Mouse (Mus musculus) heart, embryonic 13.5 days (tissue): ENCODE measurements at regions not wholly inside any gene's neighbourhood (a gene's known extent, or its start where the extent isn't known, plus 50 kb on each side); places are given as distances from the start of the nearest gene placed in this dataset.

Experiments
- ATAC-seq: fragments of 200-750 bp; cut with Nextera tagmentation; 2 replicates; pipeline ENCODE4 v1.8.0; 2017; ENCODE audit warnings: moderate TSS enrichment; ENCODE audit not compliant: insufficient number of reproducible peaks, low FRiP score, low TSS enrichment; ENCODE audit errors: extremely low read depth
- H3K27ac ChIP-seq: fragments of 300-500 bp; sonication (generic); replicated peaks from 2 replicates; pipeline ENCODE4 v1.5.1; 2015; ENCODE audit warnings: moderate library complexity, mild to moderate bottlenecking, inconsistent platforms
- H3K27me3 ChIP-seq: fragments of 300-500 bp; sonication (generic); replicated peaks from 2 replicates; pipeline ENCODE4 v1.6.1; 2015; ENCODE audit warnings: mild to moderate bottlenecking, inconsistent platforms
- H3K36me3 ChIP-seq: fragments of 300-500 bp; sonication (generic); 2 replicates; pipeline ENCODE4 v1.6.1; 2015; ENCODE audit warnings: mild to moderate bottlenecking, inconsistent platforms
- H3K4me1 ChIP-seq: fragments of 300-500 bp; sonication (generic); 2 replicates; pipeline ENCODE4 v1.6.1; 2015; ENCODE audit warnings: inconsistent platforms
- H3K4me2 ChIP-seq: fragments of 300-500 bp; sonication (generic); 2 replicates; pipeline ENCODE4 v1.6.1; 2015; ENCODE audit warnings: inconsistent platforms, mild to moderate bottlenecking, moderate library complexity
- H3K4me3 ChIP-seq: fragments of 300-500 bp; sonication (generic); 2 replicates; pipeline ENCODE4 v1.5.1; 2015; ENCODE audit warnings: moderate library complexity, mild to moderate bottlenecking, inconsistent platforms
- H3K9ac ChIP-seq: fragments of 300-500 bp; sonication (generic); 2 replicates; pipeline ENCODE4 v1.6.1; 2015; ENCODE audit warnings: inconsistent platforms, mild to moderate bottlenecking, moderate library complexity
- H3K9me3 ChIP-seq: fragments of 300-500 bp; sonication (generic); 2 replicates; pipeline ENCODE4 v1.6.1; 2016; ENCODE audit warnings: inconsistent platforms
- WGBS: fragments of 180-500 bp; shearing (Covaris S2); methylation state at CpG from one replicate; pipeline ENCODE4 v1.1.7; 2015; ENCODE audit warnings: mixed read lengths; 5-methylcytosine and 5-hydroxymethylcytosine counted together

DNA sequence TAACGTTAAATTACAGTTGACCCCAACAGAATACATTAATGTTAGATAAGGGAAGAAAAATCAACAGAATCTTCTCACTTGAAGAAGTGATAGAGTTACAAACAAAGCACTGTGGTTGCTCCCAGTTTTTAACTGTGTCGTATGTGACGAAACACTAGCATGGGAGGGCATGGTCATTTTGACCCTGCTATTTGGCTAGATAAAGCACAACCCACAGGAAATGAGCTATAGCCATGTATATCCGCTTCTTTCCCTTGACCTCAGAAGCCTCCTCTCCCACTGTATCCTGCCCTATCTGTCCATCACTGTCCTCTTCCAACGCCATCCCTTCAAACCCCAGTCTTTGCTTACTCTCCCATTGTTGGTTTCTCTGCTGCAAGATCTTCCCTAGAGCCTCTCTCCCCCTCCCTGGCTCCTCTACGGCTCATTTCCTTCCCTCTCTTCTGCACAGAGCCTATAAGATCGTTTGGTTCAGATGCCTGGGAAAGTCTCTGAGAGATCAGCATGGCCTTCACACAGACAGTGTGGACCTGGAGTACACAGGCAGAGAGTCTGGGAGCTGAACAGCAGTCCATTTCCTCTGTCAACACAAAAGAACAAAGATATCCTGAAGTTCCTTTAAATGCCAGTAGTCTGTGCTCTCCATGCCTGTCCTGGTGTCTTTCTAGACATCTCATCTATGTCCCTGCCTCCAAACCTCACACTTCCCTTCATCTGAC lies 82.5 kb upstream of the Basp1 start:
- Histone ChIP-seq H3K4me1 (no peaks in the 10 kb centered on the region), H3K36me3 (no peaks in the 10 kb centered on the region), H3K9me3 (no peaks in the 10 kb centered on the region), H3K9ac (no peak overlapping the region), H3K4me2 (0 out of 2 replicates have a peak overlapping the region, but pooled peaks have one; percentile 3), H3K27ac (no peak overlapping the region), H3K4me3 (no peak overlapping the region), H3K27me3 (peaks cover 8% of the 10 kb centered on the region)
- no peak for ATAC-seq
- 50% methylated on average over 7 of the region's 7 CpGs for WGBS

DNA sequence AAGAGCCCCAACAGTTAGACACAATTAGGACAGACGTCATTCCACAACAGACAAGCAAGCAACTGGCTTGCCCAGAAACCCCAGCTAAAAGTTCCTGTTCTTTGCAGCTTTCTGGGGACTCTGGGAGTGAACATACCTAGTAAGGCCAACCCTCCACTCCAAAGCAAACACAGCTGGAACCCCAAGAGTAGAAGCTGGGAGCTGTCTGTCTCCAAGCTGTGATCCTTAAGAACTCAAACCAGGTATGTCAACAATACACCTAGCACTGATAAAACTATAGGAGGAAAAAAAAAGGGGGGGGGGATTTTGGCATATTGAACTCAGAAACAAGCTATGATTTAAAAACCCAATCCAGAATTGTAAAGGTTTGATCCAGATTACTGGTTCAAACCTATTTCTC lies 84.2 kb upstream of the Basp1 start:
- Histone ChIP-seq H3K4me3 (no peak overlapping the region), H3K9me3 (no peaks in the 10 kb centered on the region), H3K4me1 (no peaks in the 10 kb centered on the region), H3K27me3 (peaks cover 8% of the 10 kb centered on the region; the same call in 1 of the 2 replicates), H3K4me2 (no peak overlapping the region), H3K27ac (no peak overlapping the region), H3K9ac (no peak overlapping the region), H3K36me3 (no peaks in the 10 kb centered on the region)
- no peak for ATAC-seq
- 45% methylated on average over 1 of the region's 1 CpGs for WGBS

DNA sequence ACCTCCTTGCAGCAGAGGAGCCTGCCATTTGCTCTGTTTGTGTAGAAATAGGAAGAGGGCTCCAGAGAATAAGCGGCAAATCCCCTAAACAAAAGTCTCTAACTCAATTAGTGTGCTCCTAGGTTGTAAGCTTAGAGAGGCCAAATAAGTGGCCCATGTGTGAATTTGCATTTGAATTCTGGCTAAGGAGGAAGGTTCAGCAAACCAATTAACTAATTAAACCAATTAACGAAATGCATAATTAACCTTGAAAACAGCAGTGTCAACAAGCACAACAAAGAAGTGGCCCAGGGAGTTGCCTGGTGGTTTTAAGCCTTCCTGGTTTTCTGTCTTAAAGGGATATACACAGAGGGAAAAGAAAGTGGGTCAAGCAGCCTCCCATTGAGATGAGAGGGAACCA lies 84.9 kb upstream of the Basp1 start:
- Histone ChIP-seq H3K9me3 (no peaks in the 10 kb centered on the region), H3K9ac (no peak overlapping the region), H3K27ac (no peak overlapping the region), H3K4me2 (no peak overlapping the region), H3K27me3 (peaks cover 8% of the 10 kb centered on the region; the same call in 1 of the 2 replicates), H3K4me1 (no peaks in the 10 kb centered on the region), H3K36me3 (no peaks in the 10 kb centered on the region), H3K4me3 (no peak overlapping the region)
- no peak for ATAC-seq
- WGBS = 32% methylated on average over 2 of the region's 2 CpGs

DNA sequence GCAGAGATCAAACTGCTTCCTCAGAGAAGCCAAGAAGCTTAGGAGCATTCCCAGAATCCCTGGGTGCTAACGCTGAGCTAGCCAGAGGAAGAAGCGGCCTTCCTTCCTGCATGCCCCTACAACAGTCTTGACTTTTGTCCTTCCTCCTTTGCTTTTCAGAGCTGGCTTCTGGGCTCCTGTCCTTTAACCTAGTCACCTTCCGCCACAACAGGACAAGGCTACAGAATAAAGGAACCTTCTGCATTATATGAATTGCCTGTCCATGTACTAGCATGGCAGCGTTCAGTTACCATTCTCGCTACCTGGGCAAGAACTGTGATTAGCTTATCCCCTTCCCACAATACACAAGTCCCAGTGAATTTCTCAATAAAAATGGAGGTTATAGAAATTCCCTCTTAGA lies 88.9 kb upstream of the Basp1 start:
- Histone ChIP-seq H3K4me2 (no peak overlapping the region), H3K27me3 (0 out of 2 replicates have a peak, but pooled peaks cover 6% of the 10 kb centered on the region), H3K4me3 (no peak overlapping the region), H3K27ac (no peak overlapping the region), H3K9ac (no peak overlapping the region), H3K4me1 (no peaks in the 10 kb centered on the region), H3K36me3 (no peaks in the 10 kb centered on the region), H3K9me3 (no peaks in the 10 kb centered on the region)
- no peak for ATAC-seq
- 68% methylated on average over 5 of the region's 5 CpGs for WGBS

DNA sequence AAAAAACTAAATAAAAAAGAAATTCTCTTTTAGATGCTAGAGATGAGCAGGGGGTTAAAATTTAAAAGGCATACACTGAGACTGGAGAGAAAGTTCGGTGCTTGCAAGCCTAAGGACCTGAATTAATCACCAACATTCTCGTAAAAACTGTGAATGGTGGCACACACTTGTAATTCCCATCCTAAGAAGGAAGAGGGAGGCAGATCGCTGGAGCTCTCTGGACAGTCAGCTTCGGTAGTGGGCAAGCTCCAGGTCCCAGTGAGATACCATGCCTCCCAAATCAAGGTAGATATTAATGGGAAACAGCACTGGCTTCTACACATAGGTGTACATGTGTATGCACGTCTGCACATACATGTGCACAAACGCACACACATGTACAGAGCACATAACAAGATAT lies 89.5 kb upstream of the Basp1 start:
- Histone ChIP-seq H3K9me3 (no peaks in the 10 kb centered on the region), H3K4me2 (no peak overlapping the region), H3K27ac (no peak overlapping the region), H3K27me3 (peaks cover 8% of the 10 kb centered on the region; the same call in 1 of the 2 replicates), H3K36me3 (no peaks in the 10 kb centered on the region), H3K9ac (no peak overlapping the region), H3K4me3 (no peak overlapping the region), H3K4me1 (no peaks in the 10 kb centered on the region)
- ATAC-seq = no peak
- WGBS = 56% methylated on average over 6 of the region's 6 CpGs

DNA sequence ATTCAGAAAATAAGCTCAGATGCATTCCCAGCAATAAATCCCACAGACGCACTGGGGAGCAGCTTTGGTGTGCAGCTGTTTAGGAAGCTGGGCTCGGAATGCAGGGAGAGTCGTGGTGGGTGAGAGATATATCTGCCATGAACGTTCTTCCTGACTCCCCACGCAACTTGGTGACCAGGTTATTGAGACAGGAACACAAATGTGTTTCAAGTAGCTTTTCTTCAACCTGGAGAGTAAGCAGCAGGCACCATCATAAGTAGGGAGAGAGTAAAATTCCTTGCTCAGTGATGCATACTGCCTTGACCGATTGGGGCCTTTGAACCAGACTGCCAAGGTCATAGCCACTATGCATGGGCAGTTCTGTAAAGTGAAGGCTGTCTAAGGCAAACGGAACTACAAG lies 95.6 kb upstream of the Basp1 start:
- Histone ChIP-seq H3K27me3 (peaks cover 15% of the 10 kb centered on the region; the same call in 1 of the 2 replicates), H3K27ac (no peak overlapping the region), H3K4me2 (no peak overlapping the region), H3K4me3 (no peak overlapping the region), H3K4me1 (peaks cover 3% of the 10 kb centered on the region), H3K9ac (no peak overlapping the region), H3K36me3 (no peaks in the 10 kb centered on the region), H3K9me3 (no peaks in the 10 kb centered on the region)
- WGBS = 51% methylated on average over 7 of the region's 7 CpGs
- no peak for ATAC-seq

DNA sequence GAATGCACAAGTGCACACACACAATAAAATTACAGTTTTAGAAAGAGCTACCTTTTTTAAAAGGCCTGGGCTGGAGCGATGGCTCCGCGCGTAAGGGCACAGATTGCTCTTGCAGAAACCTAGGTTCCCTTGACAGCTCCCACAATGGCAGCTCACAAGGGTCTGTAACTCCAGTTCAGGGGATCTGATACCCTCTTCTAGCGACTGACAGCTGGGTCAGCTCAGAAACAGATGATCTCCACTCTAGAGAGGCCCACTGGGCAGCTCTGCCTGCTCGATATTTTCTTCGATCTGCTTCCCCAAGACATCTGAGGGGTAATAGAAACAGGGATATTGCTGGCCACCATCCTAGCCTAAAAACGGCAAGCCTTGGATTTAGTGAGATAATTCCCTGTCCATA lies 96.0 kb upstream of the Basp1 start:
- Histone ChIP-seq H3K9me3 (no peaks in the 10 kb centered on the region), H3K9ac (no peak overlapping the region), H3K4me2 (no peak overlapping the region), H3K27me3 (peaks cover 14% of the 10 kb centered on the region; the same call in 1 of the 2 replicates), H3K4me1 (peaks cover 3% of the 10 kb centered on the region), H3K36me3 (no peaks in the 10 kb centered on the region), H3K27ac (no peak overlapping the region), H3K4me3 (no peak overlapping the region)
- no peak for ATAC-seq
- WGBS = 66% methylated on average over 8 of the region's 8 CpGs

DNA sequence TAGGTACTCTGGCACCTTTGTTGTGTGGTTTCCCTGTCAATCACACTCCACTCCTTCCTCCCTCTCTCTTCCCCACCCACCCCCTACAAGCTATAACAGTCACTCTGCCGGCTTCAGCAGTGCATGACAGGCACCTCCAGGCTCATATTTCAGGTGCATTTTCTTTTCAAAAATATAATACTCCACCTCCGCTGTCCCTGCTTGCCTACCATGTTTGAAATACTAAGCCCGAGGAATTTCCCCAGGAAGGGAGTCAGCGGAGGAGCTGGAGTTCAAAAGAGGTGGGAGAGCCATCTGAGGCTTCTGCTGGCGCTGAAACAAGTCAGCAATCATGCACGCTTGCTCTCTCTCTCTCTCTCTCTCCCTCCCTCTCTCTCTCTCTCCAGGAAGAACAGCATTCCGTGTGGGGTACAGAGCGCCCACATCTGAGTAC lies 96.5 kb upstream of the Basp1 start:
- Histone ChIP-seq H3K9ac (no peak overlapping the region), H3K4me3 (no peak overlapping the region), H3K4me1 (peaks cover 3% of the 10 kb centered on the region), H3K27ac (no peak overlapping the region), H3K4me2 (peak overlapping the region; percentile 40), H3K27me3 (peaks cover 11% of the 10 kb centered on the region; the same call in 1 of the 2 replicates), H3K9me3 (no peaks in the 10 kb centered on the region), H3K36me3 (no peaks in the 10 kb centered on the region)
- ATAC-seq = no peak
- WGBS = 31% methylated on average over 8 of the region's 8 CpGs

DNA sequence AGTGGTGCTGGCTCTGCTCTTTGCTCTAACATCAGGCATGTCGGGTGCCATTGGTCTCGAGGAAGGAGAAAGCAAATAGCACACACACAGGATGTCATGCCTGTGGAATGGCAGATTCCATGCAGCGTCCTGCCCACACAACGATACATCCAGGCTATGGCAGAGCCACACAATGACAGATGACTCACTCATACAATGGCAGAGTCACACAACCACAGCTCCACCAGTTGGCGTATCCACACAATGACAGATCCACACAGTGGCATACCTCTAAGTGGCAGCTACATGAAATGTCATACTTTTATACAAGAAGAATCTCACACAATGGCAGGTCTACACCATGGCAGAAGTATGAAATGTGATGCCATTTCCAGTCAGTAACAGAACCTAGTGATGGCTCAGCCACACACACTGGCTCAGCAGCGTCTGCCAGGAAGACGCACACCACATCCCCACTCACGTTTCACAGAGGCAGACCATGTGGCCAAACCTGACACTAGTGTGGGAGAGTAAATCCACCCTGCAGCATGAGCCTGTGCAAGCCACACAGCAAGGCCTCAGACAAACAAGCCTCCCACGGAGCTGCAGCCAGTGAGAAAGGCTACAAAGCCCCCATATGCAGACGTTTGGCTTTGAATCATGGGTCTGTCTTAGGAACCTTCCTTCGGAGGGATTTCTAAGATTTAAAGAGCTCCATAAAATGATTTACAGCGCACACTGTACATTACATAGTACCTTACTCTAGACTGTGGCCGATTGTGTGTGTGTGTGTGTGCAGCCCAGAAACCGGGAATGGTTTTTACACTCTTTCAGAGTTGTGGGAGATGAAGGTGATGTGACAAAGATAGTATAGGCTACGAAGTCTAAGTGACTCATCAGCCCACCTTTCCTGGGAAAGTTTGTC lies 104.0 kb upstream of the Myo10 start:
- no peak for ATAC-seq
- Histone ChIP-seq H3K27ac (no peak overlapping the region), H3K27me3 (0 out of 2 replicates have a peak, but pooled peaks cover 4% of the 10 kb centered on the region), H3K4me2 (no peak overlapping the region), H3K36me3 (no peaks in the 10 kb centered on the region), H3K4me1 (no peaks in the 10 kb centered on the region), H3K4me3 (no peak overlapping the region), H3K9me3 (no peaks in the 10 kb centered on the region), H3K9ac (no peak overlapping the region)
- WGBS = 78% methylated on average over 15 of the region's 15 CpGs

DNA sequence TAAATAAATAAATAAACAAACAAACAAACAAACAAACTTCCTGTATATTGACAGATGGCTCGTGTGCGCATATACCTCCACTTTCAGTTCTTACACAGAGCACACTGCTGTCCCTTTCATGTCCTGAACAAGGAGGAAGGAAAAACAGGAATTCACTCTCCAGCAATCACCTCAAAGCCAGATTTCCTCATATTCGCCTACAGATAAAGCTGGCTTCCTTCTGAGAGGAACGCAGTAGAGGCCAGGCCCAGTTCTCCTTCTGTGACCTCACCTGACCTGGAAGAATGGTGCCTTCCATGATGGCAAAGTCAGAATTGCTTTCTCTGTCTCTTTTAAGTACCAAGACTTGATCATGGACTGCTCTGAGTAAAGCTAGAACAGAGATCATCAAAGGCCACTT lies 98.1 kb upstream of the Myo10 start:
- no peak for ATAC-seq
- H3K4me1 ChIP-seq = no peaks in the 10 kb centered on the region
- no peak overlapping the region for H3K4me3 ChIP-seq
- H3K36me3 ChIP-seq = no peaks in the 10 kb centered on the region
- no peaks in the 10 kb centered on the region for H3K9me3 ChIP-seq
- WGBS = 69% methylated on average over 4 of the region's 4 CpGs
- 0 out of 2 replicates have a peak, but pooled peaks cover 4% of the 10 kb centered on the region for H3K27me3 ChIP-seq
- no peak overlapping the region for H3K9ac ChIP-seq
- no peak overlapping the region for H3K4me2 ChIP-seq
- H3K27ac ChIP-seq = no peak overlapping the region

DNA sequence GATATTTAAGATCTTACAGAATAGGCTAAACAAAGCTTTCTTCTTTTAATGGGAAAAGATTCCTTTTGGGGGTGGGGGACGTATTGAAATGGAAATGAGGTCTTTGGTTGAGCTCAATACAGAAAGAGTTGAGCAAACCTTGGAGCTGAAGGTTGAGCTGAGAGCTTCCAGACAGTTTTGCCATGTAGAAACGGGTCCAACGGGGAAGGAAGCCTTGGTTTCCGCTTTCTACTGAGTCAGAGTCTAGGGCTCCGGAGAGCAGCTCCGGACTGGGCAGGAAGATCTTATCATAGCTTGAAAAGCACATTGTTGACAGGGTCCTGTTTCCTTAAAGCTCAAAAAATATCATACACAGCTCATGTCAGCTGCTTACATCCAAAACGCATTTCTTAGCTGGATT lies 97.0 kb upstream of the Myo10 start:
- H3K27ac ChIP-seq = no peak overlapping the region
- H3K9ac ChIP-seq = no peak overlapping the region
- H3K4me3 ChIP-seq = no peak overlapping the region
- no peak for ATAC-seq
- H3K4me2 ChIP-seq = no peak overlapping the region
- H3K4me1 ChIP-seq = no peaks in the 10 kb centered on the region
- H3K36me3 ChIP-seq = no peaks in the 10 kb centered on the region
- WGBS = 51% methylated on average over 7 of the region's 7 CpGs
- H3K27me3 ChIP-seq = 0 out of 2 replicates have a peak, but pooled peaks cover 4% of the 10 kb centered on the region
- H3K9me3 ChIP-seq = no peaks in the 10 kb centered on the region
